Mouse (Mus musculus): ENCODE measurements at regions not wholly inside any gene's neighbourhood (a gene's known extent, or its start where the extent isn't known, plus 50 kb on each side); places are given as distances from the start of the nearest gene placed in this dataset.
A peak's percentile ranks its signal among the peaks of the same experiment; 100 is the strongest.

DNA sequence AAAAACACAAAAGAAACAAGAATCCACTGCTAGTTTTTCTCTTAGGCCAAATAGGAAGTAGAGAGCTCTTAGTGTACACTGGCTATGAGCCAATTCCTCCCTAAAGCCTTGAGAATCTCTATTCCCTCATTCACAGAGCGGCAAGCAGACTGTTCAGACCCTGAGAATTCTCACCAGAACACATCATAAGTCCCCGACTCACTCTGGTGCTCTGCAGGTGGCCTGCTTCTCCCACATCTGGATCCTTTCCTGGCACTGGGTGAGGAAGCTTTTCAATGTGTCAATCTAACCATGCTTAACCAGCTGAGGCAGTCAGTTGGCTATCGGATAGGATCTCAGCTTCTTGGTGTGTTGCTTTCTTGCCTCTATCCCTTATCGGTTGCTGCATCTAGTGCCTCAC lies 289.4 kb upstream of the Fam92a start:
- no peak for DNase-seq (ENCODE audit: extremely low read depth, insufficient read length, low spot score)

- no peak for DNase-seq (ENCODE audit: extremely low read depth, insufficient read length, low spot score)
These were observed 286.3 kb upstream of the Fam92a start for GRCm38 (mm10) chr4:12457978-12458597.

DNA sequence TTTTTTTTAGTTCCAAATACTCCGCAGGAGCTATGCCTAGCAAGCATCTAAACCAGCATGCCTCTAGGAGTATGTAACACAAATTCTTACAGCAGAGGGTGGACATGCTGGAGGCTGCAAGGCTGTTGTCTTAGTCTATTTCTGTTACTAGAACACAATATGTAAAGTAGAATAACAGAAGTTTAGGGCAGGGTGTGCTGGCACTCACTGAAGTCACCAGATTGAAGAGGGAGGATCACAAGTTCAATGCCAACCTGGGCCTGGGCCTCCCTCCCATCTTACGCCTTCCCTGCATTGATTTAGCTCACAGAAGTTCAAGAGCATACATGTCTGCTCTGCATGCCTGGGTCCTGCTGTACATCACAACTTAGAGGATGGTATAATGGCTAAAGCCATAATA lies 280.3 kb upstream of the Fam92a start:
- no peak for DNase-seq (ENCODE audit: extremely low read depth, insufficient read length, low spot score)

- DNase-seq (ENCODE audit: extremely low read depth, insufficient read length, low spot score): no peak
These were observed 253.7 kb upstream of the Fam92a start for GRCm38 (mm10) chr4:12425507-12425906.

- DNase-seq (ENCODE audit: extremely low read depth, insufficient read length, low spot score): no peak
These were observed 250.0 kb upstream of the Fam92a start for GRCm38 (mm10) chr4:12421628-12422319.

GRCm38 (mm10) chr4:12418086-12418485 lies 246.3 kb upstream of the Fam92a start:
- DNase-seq (ENCODE audit: extremely low read depth, insufficient read length, low spot score): no peak

- DNase-seq (ENCODE audit: extremely low read depth, insufficient read length, low spot score): no peak
These were observed 223.5 kb upstream of the Fam92a start for GRCm38 (mm10) chr4:12395344-12395743.

GRCm38 (mm10) chr4:12376797-12377570 lies 205.2 kb upstream of the Fam92a start:
- DNase-seq (ENCODE audit: extremely low read depth, insufficient read length, low spot score): no peak

DNA sequence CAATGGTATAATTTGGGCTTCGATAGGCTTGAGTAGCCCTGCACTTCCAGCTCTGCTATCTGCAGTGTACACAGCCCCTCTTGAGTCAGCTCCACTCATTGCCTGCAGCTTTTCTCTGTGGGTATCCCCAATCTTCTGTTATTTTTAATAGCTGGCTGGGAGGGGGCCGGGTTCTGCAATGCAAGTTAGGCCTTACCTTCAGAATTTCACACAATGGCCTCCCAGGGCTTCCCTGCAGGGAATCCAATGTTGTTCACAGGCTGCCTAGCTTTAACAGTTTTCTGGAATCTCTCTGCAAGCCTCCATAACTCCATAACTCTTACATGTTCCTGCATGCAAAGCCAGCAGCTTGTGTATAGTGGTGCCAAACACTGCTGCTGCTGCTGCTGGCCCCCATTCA lies 197.7 kb upstream of the Fam92a start:
- no peak for DNase-seq (ENCODE audit: extremely low read depth, insufficient read length, low spot score)

DNA sequence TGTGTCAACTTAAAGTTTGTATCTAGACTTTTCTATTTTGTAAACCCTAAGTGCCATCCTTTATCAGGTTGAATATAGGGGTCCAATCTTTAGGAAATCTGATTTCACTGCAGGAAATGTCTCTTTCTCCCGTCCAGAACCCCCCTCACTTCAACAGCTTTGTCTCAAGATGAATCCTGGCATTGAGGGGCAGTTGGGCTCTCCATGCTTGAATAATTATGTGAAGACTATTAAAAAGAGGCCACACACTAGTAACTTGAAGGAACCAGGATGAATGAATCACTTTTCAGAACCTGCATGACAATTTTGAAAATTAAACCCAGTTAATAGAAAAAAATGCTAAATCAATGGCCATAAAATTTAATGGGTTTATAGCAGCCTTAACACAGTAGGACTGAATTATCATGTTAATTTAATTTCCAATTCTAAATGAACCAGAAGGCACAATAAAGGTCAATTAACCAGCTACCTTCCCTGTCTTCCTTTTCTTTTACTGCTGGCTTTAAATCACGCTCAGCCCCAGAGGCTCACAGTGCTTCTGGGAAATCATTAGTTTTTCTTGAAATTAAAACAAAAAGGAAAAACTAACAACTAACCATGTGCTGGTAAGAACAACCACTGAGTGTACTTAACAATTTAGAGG lies 185.3 kb upstream of the Fam92a start:
- DNase-seq (ENCODE audit: extremely low read depth, insufficient read length, low spot score): no peak

DNA sequence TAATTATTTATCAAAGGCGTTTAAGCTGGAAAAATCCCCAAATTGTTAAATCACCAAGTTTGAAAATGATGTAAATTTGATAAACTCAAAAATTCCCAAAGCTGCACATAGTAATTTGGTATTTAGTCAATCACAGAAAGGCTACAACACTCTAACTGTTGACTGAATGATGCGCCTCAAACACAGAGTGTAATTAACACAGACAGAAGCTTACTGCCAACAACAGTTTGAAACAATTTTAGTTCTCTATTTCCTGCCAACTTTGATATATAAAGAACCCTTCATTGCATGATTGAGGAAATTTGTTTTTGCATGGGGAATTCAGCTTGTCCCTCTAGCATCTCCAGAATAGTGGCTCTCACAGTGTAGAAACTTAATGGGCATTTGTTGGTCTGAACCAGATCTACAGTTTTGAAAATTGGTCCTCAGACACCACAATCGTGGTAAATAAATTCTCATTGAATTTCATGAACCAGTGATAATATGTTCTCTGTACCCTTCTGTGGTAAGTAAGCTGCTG lies 181.6 kb upstream of the Fam92a start:
- no peak for DNase-seq (ENCODE audit: extremely low read depth, insufficient read length, low spot score)

- DNase-seq (ENCODE audit: extremely low read depth, insufficient read length, low spot score): no peak
These were observed 167.4 kb upstream of the Fam92a start for GRCm38 (mm10) chr4:12339236-12339635.

DNA sequence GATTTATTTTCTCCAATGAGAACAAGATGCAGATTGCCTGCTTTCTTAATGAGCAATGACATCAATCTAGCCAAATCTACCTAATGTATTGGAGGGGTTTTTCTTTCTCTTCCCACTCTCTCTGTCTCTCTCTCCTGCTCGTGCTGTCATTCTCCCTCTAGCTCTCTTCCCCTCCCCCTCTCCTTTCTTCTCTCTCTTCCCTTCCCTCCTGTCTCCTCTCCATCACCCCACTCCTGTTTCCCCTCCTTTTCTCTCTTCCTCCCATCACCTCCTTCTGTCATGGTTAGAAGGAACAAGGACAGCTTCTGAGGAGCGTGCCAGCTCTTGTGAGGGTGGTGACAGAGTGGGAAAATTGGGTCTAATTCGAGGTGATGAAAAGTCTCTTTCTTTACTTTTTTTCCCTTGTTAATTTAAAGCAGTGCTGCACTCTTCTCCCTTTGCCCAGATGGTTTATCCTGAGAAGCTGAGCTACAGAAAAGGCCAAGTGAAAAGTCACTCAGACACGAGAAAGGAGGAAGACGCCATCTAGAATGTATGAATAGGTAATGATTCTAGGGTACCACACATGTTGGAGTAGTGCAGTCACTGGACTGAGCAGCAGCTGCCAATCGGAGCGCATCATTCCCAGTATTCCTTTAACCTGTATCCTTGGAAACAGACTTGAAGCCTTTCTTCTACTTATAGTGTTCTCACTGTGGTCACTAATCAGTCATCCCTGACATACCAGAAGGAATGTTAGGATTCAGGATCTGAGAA lies 163.2 kb upstream of the Fam92a start:
- no peak for DNase-seq (ENCODE audit: extremely low read depth, insufficient read length, low spot score)

- no peak for DNase-seq (ENCODE audit: extremely low read depth, insufficient read length, low spot score)
These were observed 162.6 kb upstream of the Fam92a start for GRCm38 (mm10) chr4:12334429-12334828.

DNA sequence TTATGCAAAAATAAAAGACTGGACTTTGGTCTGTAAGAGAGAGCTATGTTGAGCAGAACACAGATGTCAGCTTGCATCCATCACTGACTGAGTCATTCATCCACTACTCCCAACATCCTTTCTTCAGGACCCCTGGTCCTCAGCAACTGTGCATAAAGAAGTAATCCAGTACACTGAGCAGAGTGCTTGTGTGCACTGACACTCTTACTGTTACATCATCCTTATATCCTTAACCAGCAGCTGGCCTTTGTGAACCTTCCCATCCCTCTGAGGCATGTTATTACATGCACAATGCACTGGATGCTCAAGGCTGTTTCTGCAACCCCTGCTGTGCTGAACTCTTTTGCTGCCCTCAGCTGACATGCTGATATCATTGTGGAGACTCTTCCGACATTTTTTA lies 144.2 kb upstream of the Fam92a start:
- no peak for DNase-seq (ENCODE audit: extremely low read depth, insufficient read length, low spot score)

GRCm38 (mm10) chr4:12308332-12308731 lies 136.5 kb upstream of the Fam92a start:
- peak; percentile 37 for DNase-seq (ENCODE audit: extremely low read depth, insufficient read length, low spot score)

DNA sequence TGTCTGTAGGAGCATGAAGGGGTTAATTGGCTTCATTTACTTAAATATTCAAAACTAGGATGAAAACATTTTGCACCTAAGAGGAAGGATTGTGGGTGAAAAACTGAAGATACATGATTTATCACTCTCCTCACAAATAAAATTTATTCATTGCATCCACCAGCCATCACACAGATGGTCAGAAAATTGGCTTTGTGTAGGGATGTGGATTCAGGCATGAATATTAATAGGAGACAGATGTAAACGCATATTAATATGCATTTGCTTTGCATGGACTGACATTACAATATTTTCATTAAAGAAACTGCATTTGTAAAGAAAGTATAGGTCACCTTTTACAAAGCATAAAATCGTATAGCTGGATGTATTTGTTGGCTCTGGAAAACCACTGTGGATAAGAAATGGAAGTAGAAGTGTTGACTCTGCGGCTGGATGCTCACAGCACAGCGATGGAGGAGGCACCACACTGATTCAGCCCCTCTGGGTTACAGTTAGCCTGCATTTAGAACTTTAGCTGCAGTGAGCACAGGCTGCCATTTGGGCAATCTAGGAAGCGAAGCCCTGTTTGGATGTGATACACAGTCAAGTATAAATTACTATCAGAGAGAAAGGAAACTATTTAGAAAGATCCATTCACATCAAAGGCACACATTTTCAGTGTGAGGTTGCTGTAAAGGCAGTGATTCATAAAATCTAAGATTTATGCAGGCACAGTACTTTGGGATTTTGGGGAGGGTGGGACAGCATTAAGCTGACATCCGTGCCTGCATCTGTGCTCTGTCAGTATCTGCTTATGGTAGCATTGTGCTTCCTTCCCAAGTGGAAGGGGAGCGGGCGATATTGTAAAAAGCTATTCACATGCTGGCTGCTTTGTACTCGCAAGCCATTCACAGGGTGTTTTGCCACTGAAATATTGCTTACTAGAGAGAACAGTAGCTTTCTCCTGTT lies 135.1 kb upstream of the Fam92a start:
- no peak for DNase-seq (ENCODE audit: extremely low read depth, insufficient read length, low spot score)

GRCm38 (mm10) chr4:12287079-12287686 lies 115.4 kb upstream of the Fam92a start:
- DNase-seq (ENCODE audit: extremely low read depth, insufficient read length, low spot score): no peak

GRCm38 (mm10) chr4:12286391-12286790 lies 114.6 kb upstream of the Fam92a start:
- DNase-seq (ENCODE audit: extremely low read depth, insufficient read length, low spot score): no peak
